Mouse (Mus musculus) forebrain, embryonic 13.5 days (tissue): Measurements from ENCODE around the gene Dusp3. TPM values are rescaled to one million over a fixed set of nuclear protein-coding genes. Genes with fewer than 3 reads are reported as not detected.
A peak's percentile ranks its signal among the peaks of the same experiment; 100 is the strongest.

Source experiments
- ATAC-seq: fragments of 200-750 bp; cut with Nextera tagmentation; 2 replicates; pipeline ENCODE4 v1.8.0; 2017
- H3K27ac ChIP-seq: fragments of 300-500 bp; sonication (generic); 2 replicates; pipeline ENCODE4 v1.5.1; 2015; ENCODE audit warnings: inconsistent platforms, mild to moderate bottlenecking, moderate library complexity
- H3K27me3 ChIP-seq: fragments of 300-500 bp; sonication (generic); 2 replicates; pipeline ENCODE4 v1.6.1; 2015; ENCODE audit warnings: mild to moderate bottlenecking, inconsistent platforms
- H3K36me3 ChIP-seq: fragments of 300-500 bp; sonication (generic); 2 replicates; pipeline ENCODE4 v1.6.1; 2015; ENCODE audit warnings: mild to moderate bottlenecking, inconsistent platforms; ENCODE audit not compliant: poor library complexity, severe bottlenecking
- H3K4me1 ChIP-seq: fragments of 300-500 bp; sonication (generic); 2 replicates; pipeline ENCODE4 v1.6.1; 2015; ENCODE audit warnings: inconsistent platforms
- H3K4me2 ChIP-seq: fragments of 300-500 bp; sonication (generic); 2 replicates; pipeline ENCODE4 v1.6.1; 2015; ENCODE audit warnings: inconsistent platforms, mild to moderate bottlenecking, moderate library complexity
- H3K4me3 ChIP-seq: fragments of 300-500 bp; sonication (generic); 2 replicates; pipeline ENCODE4 v1.5.1; 2015; ENCODE audit warnings: mild to moderate bottlenecking, inconsistent platforms
- H3K9ac ChIP-seq: fragments of 300-500 bp; sonication (generic); 2 replicates; pipeline ENCODE4 v1.6.1; 2015; ENCODE audit warnings: mild to moderate bottlenecking, inconsistent platforms
- H3K9me3 ChIP-seq: fragments of 300-500 bp; sonication (generic); replicated peaks from 2 replicates; pipeline ENCODE4 v1.6.1; 2016; ENCODE audit warnings: inconsistent platforms
- WGBS: fragments of 180-500 bp; shearing (Covaris S2); methylation state at CpG from one replicate; pipeline ENCODE4 v1.1.7; 2015; 5-methylcytosine and 5-hydroxymethylcytosine counted together
- polyA plus RNA-seq: library from polyadenylated mRNA; unstranded; fragments of >200 nt; fragmentation: Nextera tagmentation; extraction: Ambion mirVana; gene quantifications from 2 replicates; pipeline ENCODE4 v1.2.1, GENCODE M21; 2015

The Dusp3 gene
- polyA plus RNA-seq, 1 experiment from 2014 or later = 8.5 TPM

GRCm38 (mm10) chr11:101972097-101972496, 14.7 kb downstream of the Dusp3 start:
- Histone ChIP-seq H3K9me3 (no peaks in the 10 kb centered on the region), H3K36me3 (no peaks in the 10 kb centered on the region), H3K4me2 (no peak overlapping the region), H3K4me1 (no peaks in the 10 kb centered on the region), H3K9ac (no peak overlapping the region), H3K4me3 (no peak overlapping the region), H3K27ac (no peak overlapping the region), H3K27me3 (peaks cover 12% of the 10 kb centered on the region; the same call in 1 of the 2 replicates)
- ATAC-seq = no peak
- WGBS = 66% methylated on average over 3 of the region's 3 CpGs

GRCm38 (mm10) chr11:101971410-101971809, 15.4 kb downstream of the Dusp3 start:
- Histone ChIP-seq H3K27ac (no peak overlapping the region), H3K4me1 (no peaks in the 10 kb centered on the region), H3K9me3 (no peaks in the 10 kb centered on the region), H3K36me3 (no peaks in the 10 kb centered on the region), H3K9ac (no peak overlapping the region), H3K4me2 (no peak overlapping the region), H3K27me3 (peaks cover 19% of the 10 kb centered on the region), H3K4me3 (no peak overlapping the region)
- WGBS = 45% methylated on average over 3 of the region's 3 CpGs
- no peak for ATAC-seq

GRCm38 (mm10) chr11:101969835-101970234, 17.0 kb downstream of the Dusp3 start:
- WGBS = 83% methylated on average over 13 of the region's 13 CpGs
- H3K27ac ChIP-seq = no peak overlapping the region
- no peaks in the 10 kb centered on the region for H3K36me3 ChIP-seq
- no peak overlapping the region for H3K4me3 ChIP-seq
- H3K4me2 ChIP-seq = no peak overlapping the region
- no peaks in the 10 kb centered on the region for H3K9me3 ChIP-seq
- H3K27me3 ChIP-seq = peaks cover 35% of the 10 kb centered on the region
- H3K4me1 ChIP-seq = 0 out of 2 replicates have a peak, but pooled peaks cover 3% of the 10 kb centered on the region
- no peak overlapping the region for H3K9ac ChIP-seq
- ATAC-seq = no peak

- WGBS = 0% methylated on average over 5 of the region's 5 CpGs
- Histone ChIP-seq H3K27ac (no peak overlapping the region), H3K4me3 (no peak overlapping the region), H3K27me3 (peaks cover 45% of the 10 kb centered on the region), H3K9ac (no peak overlapping the region), H3K4me1 (peaks cover 14% of the 10 kb centered on the region), H3K4me2 (no peak overlapping the region), H3K36me3 (no peaks in the 10 kb centered on the region), H3K9me3 (no peaks in the 10 kb centered on the region)
- peak; percentile 74; the same call in 1 of the 2 replicates for ATAC-seq
Measured at GRCm38 (mm10) chr11:101968791-101969190, 18.0 kb downstream of the Dusp3 start.

- no peak for ATAC-seq
- peaks cover 19% of the 10 kb centered on the region for H3K4me1 ChIP-seq
- no peak overlapping the region for H3K9ac ChIP-seq
- no peak overlapping the region for H3K4me3 ChIP-seq
- no peaks in the 10 kb centered on the region for H3K36me3 ChIP-seq
- no peak overlapping the region for H3K4me2 ChIP-seq
- 11% methylated on average over 7 of the region's 7 CpGs for WGBS
- H3K9me3 ChIP-seq = no peaks in the 10 kb centered on the region
- peaks cover 50% of the 10 kb centered on the region for H3K27me3 ChIP-seq
- H3K27ac ChIP-seq = no peak overlapping the region
Measured at GRCm38 (mm10) chr11:101968311-101968710, 18.5 kb downstream of the Dusp3 start.

GRCm38 (mm10) chr11:101966965-101967614, 19.7 kb downstream of the Dusp3 start, which contains the start of gene Sost:
TSS of gene Sost (minus strand) at chr11:101967015.
- H3K27ac ChIP-seq = no peak within 1 kb of the TSS
- no peak within 1 kb of the TSS for H3K4me2 ChIP-seq
- H3K9me3 ChIP-seq = no peaks in the 10 kb centered on the region
- H3K4me1 ChIP-seq = peaks cover 27% of the 10 kb centered on the region
- no peak within 1 kb of the TSS for H3K4me3 ChIP-seq
- no peak for ATAC-seq
- WGBS = 16% methylated on average over 10 of the region's 10 CpGs
- no peaks in the 10 kb centered on the region for H3K36me3 ChIP-seq
- peaks cover 62% of the 10 kb centered on the region for H3K27me3 ChIP-seq
- no peak within 1 kb of the TSS for H3K9ac ChIP-seq

- H3K9ac ChIP-seq = no peak overlapping the region
- no peak for ATAC-seq
- peaks cover 27% of the 10 kb centered on the region for H3K4me1 ChIP-seq
- H3K4me3 ChIP-seq = no peak overlapping the region
- H3K4me2 ChIP-seq = no peak overlapping the region
- peaks cover 77% of the 10 kb centered on the region for H3K27me3 ChIP-seq
- H3K9me3 ChIP-seq = no peaks in the 10 kb centered on the region
- no peaks in the 10 kb centered on the region for H3K36me3 ChIP-seq
- no peak overlapping the region for H3K27ac ChIP-seq
- 3% methylated on average over 2 of the region's 2 CpGs for WGBS
Measured at GRCm38 (mm10) chr11:101965553-101965952, 21.3 kb downstream of the Dusp3 start.

- H3K4me1 ChIP-seq = peaks cover 27% of the 10 kb centered on the region
- no peak overlapping the region for H3K27ac ChIP-seq
- peaks cover 84% of the 10 kb centered on the region for H3K27me3 ChIP-seq
- no peaks in the 10 kb centered on the region for H3K36me3 ChIP-seq
- WGBS = 3% methylated on average over 8 of the region's 8 CpGs
- no peak for ATAC-seq
- peak overlapping the region; percentile 56; the same call in 1 of the 2 replicates for H3K4me3 ChIP-seq
- H3K4me2 ChIP-seq = peak overlapping the region; percentile 97
- H3K9me3 ChIP-seq = no peaks in the 10 kb centered on the region
- no peak overlapping the region for H3K9ac ChIP-seq
Measured at GRCm38 (mm10) chr11:101964647-101965046, 22.2 kb downstream of the Dusp3 start.

GRCm38 (mm10) chr11:101963473-101964291, 23.1 kb downstream of the Dusp3 start:
- H3K36me3 ChIP-seq = no peaks in the 10 kb centered on the region
- ATAC-seq = 0 out of 2 replicates have a peak, but pooled peaks have one; percentile 48
- H3K9ac ChIP-seq = peak overlapping the region; percentile 70
- no peak overlapping the region for H3K27ac ChIP-seq
- no peaks in the 10 kb centered on the region for H3K9me3 ChIP-seq
- peak overlapping the region; percentile 56 for H3K4me3 ChIP-seq
- peaks cover 88% of the 10 kb centered on the region for H3K27me3 ChIP-seq
- under 1% methylated on average over 78 of the region's 78 CpGs for WGBS
- H3K4me1 ChIP-seq = peaks cover 27% of the 10 kb centered on the region
- peak overlapping the region; percentile 97 for H3K4me2 ChIP-seq

GRCm38 (mm10) chr11:101963043-101963442, 23.8 kb downstream of the Dusp3 start:
- Histone ChIP-seq H3K9me3 (no peaks in the 10 kb centered on the region), H3K4me2 (peak overlapping the region; percentile 97), H3K9ac (peak overlapping the region; percentile 70), H3K27me3 (peaks cover 85% of the 10 kb centered on the region), H3K36me3 (no peaks in the 10 kb centered on the region), H3K4me3 (peak overlapping the region; percentile 56), H3K4me1 (peaks cover 27% of the 10 kb centered on the region), H3K27ac (no peak overlapping the region)
- WGBS = 2% methylated on average over 11 of the region's 11 CpGs
- ATAC-seq = no peak

GRCm38 (mm10) chr11:101957476-101957875, 29.3 kb downstream of the Dusp3 start:
- no peak for ATAC-seq
- no peaks in the 10 kb centered on the region for H3K9me3 ChIP-seq
- 60% methylated on average over 5 of the region's 5 CpGs for WGBS
- H3K4me1 ChIP-seq = peaks cover 12% of the 10 kb centered on the region
- no peak overlapping the region for H3K4me3 ChIP-seq
- H3K9ac ChIP-seq = no peak overlapping the region
- peaks cover 51% of the 10 kb centered on the region for H3K27me3 ChIP-seq
- H3K36me3 ChIP-seq = no peaks in the 10 kb centered on the region
- H3K27ac ChIP-seq = no peak overlapping the region
- no peak overlapping the region for H3K4me2 ChIP-seq

GRCm38 (mm10) chr11:101953441-101953840, 33.4 kb downstream of the Dusp3 start:
- peaks cover 12% of the 10 kb centered on the region for H3K4me1 ChIP-seq
- no peak overlapping the region for H3K9ac ChIP-seq
- no peak overlapping the region for H3K27ac ChIP-seq
- H3K27me3 ChIP-seq = peaks cover 31% of the 10 kb centered on the region
- ATAC-seq = no peak
- H3K4me3 ChIP-seq = no peak overlapping the region
- H3K9me3 ChIP-seq = no peaks in the 10 kb centered on the region
- H3K4me2 ChIP-seq = no peak overlapping the region
- WGBS = 75% methylated on average over 4 of the region's 4 CpGs
- H3K36me3 ChIP-seq = no peaks in the 10 kb centered on the region
